Mouse (Mus musculus) hindbrain, embryonic 15.5 days (tissue): Measurements from ENCODE around the gene Kcnk3. TPM values are rescaled to one million over a fixed set of nuclear protein-coding genes. Genes with fewer than 3 reads are reported as not detected.

Experiments used
- ATAC-seq: fragments of 200-750 bp; cut with Nextera tagmentation; 2 replicates; pipeline ENCODE4 v1.8.0; 2017; ENCODE audit warnings: low read depth, moderate number of reproducible peaks, moderate TSS enrichment; ENCODE audit not compliant: low FRiP score
- H3K27ac ChIP-seq: fragments of 300-500 bp; sonication (generic); replicated peaks from 2 replicates; pipeline ENCODE4 v1.5.1; 2015; ENCODE audit warnings: mild to moderate bottlenecking, inconsistent platforms
- H3K27me3 ChIP-seq: fragments of 300-500 bp; sonication (generic); 2 replicates; pipeline ENCODE4 v1.6.1; 2015; ENCODE audit warnings: control low read depth, inconsistent platforms
- H3K36me3 ChIP-seq: fragments of 300-500 bp; sonication (generic); 2 replicates; pipeline ENCODE4 v1.6.1; 2015; ENCODE audit warnings: control low read depth, inconsistent platforms
- H3K4me1 ChIP-seq: fragments of 300-500 bp; sonication (generic); replicated peaks from 2 replicates; pipeline ENCODE4 v1.6.1; 2015; ENCODE audit warnings: control low read depth, inconsistent platforms
- H3K4me2 ChIP-seq: fragments of 300-500 bp; sonication (generic); 2 replicates; pipeline ENCODE4 v1.6.1; 2015; ENCODE audit warnings: moderate library complexity, mild to moderate bottlenecking, inconsistent platforms
- H3K4me3 ChIP-seq: fragments of 300-500 bp; sonication (generic); 2 replicates; pipeline ENCODE4 v1.5.1; 2015; ENCODE audit warnings: mild to moderate bottlenecking, inconsistent platforms
- H3K9ac ChIP-seq: fragments of 300-500 bp; sonication (generic); 2 replicates; pipeline ENCODE4 v1.6.1; 2015; ENCODE audit warnings: inconsistent platforms
- H3K9me3 ChIP-seq: fragments of 300-500 bp; sonication (generic); 2 replicates; pipeline ENCODE4 v1.6.1; 2016; ENCODE audit warnings: control low read depth, inconsistent platforms
- WGBS: fragments of 180-500 bp; shearing (Covaris S2); methylation state at CpG from one replicate; pipeline ENCODE4 v1.1.7; 2015; 5-methylcytosine and 5-hydroxymethylcytosine counted together
- polyA plus RNA-seq: library from polyadenylated mRNA; unstranded; fragments of >200 nt; fragmentation: Nextera tagmentation; extraction: Ambion mirVana; gene quantifications from 2 replicates; pipeline ENCODE4 v1.2.1, GENCODE M21; 2015

Gene Kcnk3
- polyA plus RNA-seq, result 11.7 and 12.8 TPM in 2 replicates

GRCm38 (mm10) chr5:30587681-30588300 is at the start of gene Kcnk3:
TSS of gene Kcnk3 (plus strand) at chr5:30588170.
- peaks cover 51% of the 10 kb centered on the region for H3K4me1 ChIP-seq
- 1% methylated on average over 17 of the region's 54 CpGs for WGBS
- H3K36me3 ChIP-seq, result no peaks in the 10 kb centered on the region
- H3K9ac ChIP-seq, result peak within 1 kb of the TSS; percentile 72
- peak within 1 kb of the TSS; percentile 66 for H3K4me3 ChIP-seq
- H3K9me3 ChIP-seq, result no peaks in the 10 kb centered on the region
- H3K4me2 ChIP-seq, result peak within 1 kb of the TSS; percentile 82
- peaks cover 10% of the 10 kb centered on the region; the same call in 1 of the 2 replicates for H3K27me3 ChIP-seq
- peak; percentile 68 for ATAC-seq
- H3K27ac ChIP-seq, result peak within 1 kb of the TSS; percentile 83

GRCm38 (mm10) chr5:30545698-30546097 is 42.3 kb upstream of the Kcnk3 start, which contains the start of gene Cib4:
TSS of gene Cib4 (minus strand) at chr5:30545836.
- Histone ChIP-seq H3K9ac (no peak within 1 kb of the TSS), H3K4me1 (0 out of 2 replicates have a peak, but pooled peaks cover 4% of the 10 kb centered on the region), H3K27ac (no peak within 1 kb of the TSS), H3K4me3 (no peak within 1 kb of the TSS), H3K36me3 (no peaks in the 10 kb centered on the region), H3K27me3 (no peaks in the 10 kb centered on the region), H3K9me3 (no peaks in the 10 kb centered on the region), H3K4me2 (no peak within 1 kb of the TSS)
- WGBS, result 57% methylated on average over 2 of the region's 2 CpGs
- no peak for ATAC-seq

- ATAC-seq, result no peak
- Histone ChIP-seq H3K36me3 (no peaks in the 10 kb centered on the region), H3K4me1 (0 out of 2 replicates have a peak, but pooled peaks cover 5% of the 10 kb centered on the region), H3K27ac (no peak overlapping the region), H3K9me3 (no peaks in the 10 kb centered on the region), H3K4me2 (no peak overlapping the region), H3K9ac (no peak overlapping the region), H3K27me3 (no peaks in the 10 kb centered on the region), H3K4me3 (no peak overlapping the region)
- WGBS, result 50% methylated on average over 2 of the region's 2 CpGs
These were observed 39.3 kb upstream of the Kcnk3 start for GRCm38 (mm10) chr5:30548681-30549080.

- H3K27ac ChIP-seq, result no peak overlapping the region
- ATAC-seq, result peak; percentile 54; the same call in 1 of the 2 replicates
These were observed 37.5 kb upstream of the Kcnk3 start for GRCm38 (mm10) chr5:30550334-30551021.

GRCm38 (mm10) chr5:30551022-30551638 is 36.8 kb upstream of the Kcnk3 start:
- Histone ChIP-seq H3K27me3 (no peaks in the 10 kb centered on the region), H3K4me2 (no peak overlapping the region), H3K9ac (no peak overlapping the region), H3K4me1 (0 out of 2 replicates have a peak, but pooled peaks cover 5% of the 10 kb centered on the region), H3K36me3 (no peaks in the 10 kb centered on the region), H3K9me3 (no peaks in the 10 kb centered on the region), H3K4me3 (no peak overlapping the region), H3K27ac (no peak overlapping the region)
- 81% methylated on average over 8 of the region's 8 CpGs for WGBS
- ATAC-seq, result no peak

More at GRCm38 (mm10) chr5:30550334-30551021, 37.5 kb upstream of the Kcnk3 start:
- H3K9me3 ChIP-seq, result no peaks in the 10 kb centered on the region
- H3K4me1 ChIP-seq, result 0 out of 2 replicates have a peak, but pooled peaks cover 5% of the 10 kb centered on the region
- 65% methylated on average over 9 of the region's 9 CpGs for WGBS
- H3K9ac ChIP-seq, result no peak overlapping the region
- no peaks in the 10 kb centered on the region for H3K27me3 ChIP-seq
- H3K4me3 ChIP-seq, result no peak overlapping the region
- H3K4me2 ChIP-seq, result no peak overlapping the region
- H3K36me3 ChIP-seq, result no peaks in the 10 kb centered on the region

- Histone ChIP-seq H3K9ac (no peak overlapping the region), H3K27me3 (no peaks in the 10 kb centered on the region), H3K4me2 (no peak overlapping the region), H3K4me1 (0 out of 2 replicates have a peak, but pooled peaks cover 5% of the 10 kb centered on the region), H3K9me3 (no peaks in the 10 kb centered on the region), H3K27ac (no peak overlapping the region), H3K4me3 (no peak overlapping the region), H3K36me3 (no peaks in the 10 kb centered on the region)
- 86% methylated on average over 6 of the region's 6 CpGs for WGBS
- no peak for ATAC-seq
These were observed 36.0 kb upstream of the Kcnk3 start for GRCm38 (mm10) chr5:30552006-30552405.

- Histone ChIP-seq H3K27ac (no peak overlapping the region), H3K36me3 (no peaks in the 10 kb centered on the region), H3K4me3 (no peak overlapping the region), H3K4me1 (0 out of 2 replicates have a peak, but pooled peaks cover 5% of the 10 kb centered on the region), H3K9ac (no peak overlapping the region), H3K9me3 (no peaks in the 10 kb centered on the region), H3K4me2 (no peak overlapping the region), H3K27me3 (no peaks in the 10 kb centered on the region)
- ATAC-seq, result no peak
- 92% methylated on average over 13 of the region's 13 CpGs for WGBS
These were observed 34.0 kb upstream of the Kcnk3 start for GRCm38 (mm10) chr5:30553936-30554335.

GRCm38 (mm10) chr5:30554981-30555380 is 33.0 kb upstream of the Kcnk3 start:
- H3K4me1 ChIP-seq, result 0 out of 2 replicates have a peak, but pooled peaks cover 5% of the 10 kb centered on the region

GRCm38 (mm10) chr5:30556284-30556683 is 31.7 kb upstream of the Kcnk3 start:
- no peak overlapping the region for H3K9ac ChIP-seq
- no peaks in the 10 kb centered on the region for H3K36me3 ChIP-seq
- H3K4me1 ChIP-seq, result no peaks in the 10 kb centered on the region
- no peaks in the 10 kb centered on the region for H3K9me3 ChIP-seq
- no peak for ATAC-seq
- WGBS, result 87% methylated on average over 3 of the region's 3 CpGs
- no peak overlapping the region for H3K27ac ChIP-seq
- H3K27me3 ChIP-seq, result no peaks in the 10 kb centered on the region
- no peak overlapping the region for H3K4me3 ChIP-seq
- no peak overlapping the region for H3K4me2 ChIP-seq

More at GRCm38 (mm10) chr5:30554981-30555380, 33.0 kb upstream of the Kcnk3 start:
- Histone ChIP-seq H3K4me3 (no peak overlapping the region), H3K9ac (no peak overlapping the region), H3K36me3 (no peaks in the 10 kb centered on the region), H3K27me3 (no peaks in the 10 kb centered on the region), H3K4me2 (no peak overlapping the region), H3K27ac (no peak overlapping the region), H3K9me3 (no peaks in the 10 kb centered on the region)
- no peak for ATAC-seq
- WGBS, result 77% methylated on average over 8 of the region's 8 CpGs

- H3K9me3 ChIP-seq, result no peaks in the 10 kb centered on the region
- no peak overlapping the region for H3K4me3 ChIP-seq
- ATAC-seq, result no peak
- H3K27ac ChIP-seq, result no peak overlapping the region
- H3K27me3 ChIP-seq, result no peaks in the 10 kb centered on the region
- no peak overlapping the region for H3K9ac ChIP-seq
- no peaks in the 10 kb centered on the region for H3K36me3 ChIP-seq
- 85% methylated on average over 3 of the region's 3 CpGs for WGBS
- no peaks in the 10 kb centered on the region for H3K4me1 ChIP-seq
- no peak overlapping the region for H3K4me2 ChIP-seq
These were observed 28.5 kb upstream of the Kcnk3 start for GRCm38 (mm10) chr5:30559421-30559820.

GRCm38 (mm10) chr5:30559986-30560493 is 27.9 kb upstream of the Kcnk3 start:
- H3K4me1 ChIP-seq, result no peaks in the 10 kb centered on the region
- WGBS, result 43% methylated on average over 3 of the region's 3 CpGs
- ATAC-seq, result no peak

GRCm38 (mm10) chr5:30568479-30568878 is 19.5 kb upstream of the Kcnk3 start:
- WGBS, result 81% methylated on average over 1 of the region's 1 CpGs
- Histone ChIP-seq H3K9me3 (no peaks in the 10 kb centered on the region), H3K4me3 (no peak overlapping the region), H3K36me3 (no peaks in the 10 kb centered on the region), H3K9ac (no peak overlapping the region), H3K27ac (no peak overlapping the region), H3K27me3 (no peaks in the 10 kb centered on the region), H3K4me2 (no peak overlapping the region), H3K4me1 (no peaks in the 10 kb centered on the region)
- ATAC-seq, result no peak

More at GRCm38 (mm10) chr5:30559986-30560493, 27.9 kb upstream of the Kcnk3 start:
- Histone ChIP-seq H3K9me3 (no peaks in the 10 kb centered on the region), H3K27me3 (no peaks in the 10 kb centered on the region), H3K36me3 (no peaks in the 10 kb centered on the region), H3K9ac (no peak overlapping the region), H3K4me3 (no peak overlapping the region), H3K27ac (no peak overlapping the region), H3K4me2 (no peak overlapping the region)
